Mouse (Mus musculus): ENCODE results near the gene Rps6kl1. TPM values are rescaled to one million over a fixed set of nuclear protein-coding genes. Genes with fewer than 3 reads are reported as not detected.
A peak's percentile ranks its signal among the peaks of the same experiment; 100 is the strongest.

The Rps6kl1 gene
- total RNA-seq, 2 experiments from 2014 or later: 0.39 to 1.00 TPM

GRCm38 (mm10) chr12:85110011-85110697 lies 40.9 kb downstream of the Rps6kl1 start:
- peak; percentile 18 for DNase-seq (ENCODE audit: low spot score)

- no peak for DNase-seq (ENCODE audit: low spot score)
Observed at GRCm38 (mm10) chr12:85109426-85109825, 41.6 kb downstream of the Rps6kl1 start.

GRCm38 (mm10) chr12:85108643-85109042 lies 42.4 kb downstream of the Rps6kl1 start:
- DNase-seq (ENCODE audit: low spot score): no peak

- DNase-seq (ENCODE audit: low spot score): no peak
Observed at GRCm38 (mm10) chr12:85106292-85106691, 44.8 kb downstream of the Rps6kl1 start.

- DNase-seq (ENCODE audit: low spot score): no peak
Observed at GRCm38 (mm10) chr12:85104789-85105188, 46.3 kb downstream of the Rps6kl1 start.

GRCm38 (mm10) chr12:85103096-85103495 lies 48.0 kb downstream of the Rps6kl1 start:
- DNase-seq (ENCODE audit: low spot score): no peak

GRCm38 (mm10) chr12:85101521-85102106 lies 49.5 kb downstream of the Rps6kl1 start:
- DNase-seq (ENCODE audit: low spot score): no peak

- no peak for DNase-seq (ENCODE audit: low spot score)
Observed at GRCm38 (mm10) chr12:85101001-85101400, 50.1 kb downstream of the Rps6kl1 start.

- no peak for DNase-seq (ENCODE audit: low spot score)
Observed at GRCm38 (mm10) chr12:85095859-85096258, 55.2 kb downstream of the Rps6kl1 start.

GRCm38 (mm10) chr12:85095146-85095545 lies 55.9 kb downstream of the Rps6kl1 start:
- DNase-seq (ENCODE audit: low spot score): no peak

GRCm38 (mm10) chr12:85094706-85095105 lies 56.4 kb downstream of the Rps6kl1 start:
- DNase-seq (ENCODE audit: low spot score): peak; percentile 68

- peak; percentile 63 for DNase-seq (ENCODE audit: low spot score)
Observed at GRCm38 (mm10) chr12:85094010-85094409, 57.1 kb downstream of the Rps6kl1 start.

- peak; percentile 76 for DNase-seq (ENCODE audit: low spot score)
Observed at GRCm38 (mm10) chr12:85092214-85092613, 58.9 kb downstream of the Rps6kl1 start.

GRCm38 (mm10) chr12:85091190-85091589 lies 59.9 kb downstream of the Rps6kl1 start:
- DNase-seq (ENCODE audit: low spot score): no peak

- DNase-seq (ENCODE audit: low spot score): no peak
Observed at GRCm38 (mm10) chr12:85087845-85088244, 63.2 kb downstream of the Rps6kl1 start.

Other genes with a start within 250 kb of the Rps6kl1 start
- gene Fcf1, start 180.4 kb downstream of the Rps6kl1 start, total RNA-seq (2021): 10 to 100 TPM; 29.7 to 32.1 TPM
- gene Arel1, start 180.4 kb downstream of the Rps6kl1 start, total RNA-seq (2021): 10 to 100 TPM; 25.5 to 29.4 TPM
- 10 to 100 TPM; 14.4 to 16.4 TPM for gene Ylpm1, start 154.9 kb downstream of the Rps6kl1 start, total RNA-seq (2021)
- gene Prox2, start 40.5 kb downstream of the Rps6kl1 start, total RNA-seq (2021): 1 to 10 TPM; 1.9 to 3.4 TPM
- gene Dlst, start 40.4 kb downstream of the Rps6kl1 start, total RNA-seq (2021): 100 to 1,000 TPM; 263 to 288 TPM
- gene Pgf, start 26.5 kb upstream of the Rps6kl1 start, total RNA-seq (2021): 1 to 10 TPM; 1.7 to 1.8 TPM
- gene Eif2b2, start 68.2 kb upstream of the Rps6kl1 start, total RNA-seq (2021): 10 to 100 TPM; 56.9 to 72.5 TPM
- 10 to 100 TPM; 10.4 to 10.7 TPM for gene Mlh3, start 119.3 kb upstream of the Rps6kl1 start, total RNA-seq (2021)
- 10 to 100 TPM; 47.9 to 54.1 TPM for gene Acyp1, start 137.2 kb upstream of the Rps6kl1 start, total RNA-seq (2021)
- gene Zc2hc1c, start 137.3 kb upstream of the Rps6kl1 start, total RNA-seq (2021): 1 to 10 TPM; 1.7 to 1.8 TPM
- gene Nek9, start 188.1 kb upstream of the Rps6kl1 start, total RNA-seq (2021): 100 to 1,000 TPM; 107 to 116 TPM
- 100 to 1,000 TPM; 121 to 123 TPM for gene Tmed10, start 223.6 kb upstream of the Rps6kl1 start, total RNA-seq (2021)

Measured in gastrocnemius, adult 18-20 months (tissue).